Mouse (Mus musculus) splenic B cell, adult 2 months (primary cell): ENCODE data around the gene 9030025P20Rik.
"Not testable (repeated sequence)": the region's sequence is repeated elsewhere in the genome, so short reads cannot be mapped to it uniquely, and the experiment has no call there.

Experiments
- DNase-seq: peaks from one replicate; pipeline ENCODE4 v3.0.0-alpha.2; 2011; ENCODE audit warnings: low read depth, low spot score
- H3K27me3 ChIP-seq: 2 replicates; pipeline ENCODE4 v1.6.1; 2012; ENCODE audit warnings: mild to moderate bottlenecking, low read length, moderate library complexity, mixed read lengths; ENCODE audit not compliant: control insufficient read depth, poor library complexity, insufficient read depth, severe bottlenecking
- H3K36me3 ChIP-seq: 2 replicates; pipeline ENCODE4 v1.6.1; 2012; ENCODE audit warnings: mild to moderate bottlenecking, low read length, moderate library complexity, mixed read lengths; ENCODE audit not compliant: control insufficient read depth, poor library complexity, insufficient read depth, severe bottlenecking

The 9030025P20Rik gene

DNA sequence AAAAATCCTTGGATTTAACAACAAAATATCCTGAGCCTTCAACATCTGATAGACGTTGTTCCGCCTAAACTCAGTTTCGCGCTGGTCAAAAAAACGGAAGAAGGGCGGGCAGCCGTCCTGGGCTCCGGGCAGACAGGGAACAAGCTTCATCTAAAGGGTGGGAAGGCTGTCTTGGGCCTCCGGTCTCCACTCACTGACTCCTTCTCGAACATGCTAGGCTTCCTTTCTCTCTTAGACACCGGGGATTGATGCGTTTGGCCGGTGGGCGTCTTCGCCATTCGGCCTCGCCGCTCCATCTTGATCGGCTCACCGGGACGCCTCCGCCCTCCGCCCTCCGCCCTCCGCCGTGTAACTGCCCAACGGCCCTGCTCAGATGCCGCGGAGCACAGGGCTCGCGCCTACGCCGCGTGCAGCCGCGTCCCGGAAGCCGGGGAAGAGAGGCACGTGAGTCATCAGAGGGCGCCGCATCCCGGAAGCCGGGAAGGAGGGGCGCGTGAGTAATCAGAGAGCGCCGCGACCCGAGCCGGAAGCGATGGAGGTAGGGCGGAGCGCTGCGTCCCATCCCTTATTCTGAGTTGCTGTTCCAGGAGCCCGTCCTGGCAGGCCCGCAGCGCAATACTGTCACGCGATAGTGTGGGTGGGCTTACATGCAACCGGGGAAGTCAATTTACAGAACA, at the start of gene 9030025P20Rik, which contains the start of gene Gm3417:
TSS of gene 9030025P20Rik (plus strand) at position 107 of the 677 bp plus-strand sequence.
TSS of gene Gm3417 (minus strand) at position 429 of the 677 bp plus-strand sequence.
- H3K27me3 ChIP-seq, DNase-seq, H3K36me3 ChIP-seq: not testable (repeated sequence)

DNA sequence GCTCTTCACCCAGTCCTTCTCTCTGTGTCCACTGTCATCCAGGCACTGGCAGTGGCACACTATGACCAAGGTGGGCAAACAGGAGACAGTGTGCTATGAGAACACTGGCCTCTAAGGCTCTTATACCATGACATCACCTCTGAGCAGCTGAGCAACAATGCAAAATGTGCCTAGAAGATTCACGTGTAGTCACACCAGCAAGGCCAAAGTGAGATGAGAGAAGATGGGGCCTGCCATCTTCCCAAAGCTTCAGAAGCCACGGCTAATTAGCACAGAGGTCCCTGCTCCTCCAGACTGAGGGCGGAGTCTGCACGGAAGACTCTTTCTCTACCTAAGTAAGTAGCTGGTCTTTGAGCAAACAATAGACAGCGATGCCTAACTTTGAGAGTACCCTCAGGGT, 49.6 kb upstream of the 9030025P20Rik start:
- no peaks in the 10 kb centered on the region for H3K27me3 ChIP-seq
- H3K36me3 ChIP-seq = no peaks in the 10 kb centered on the region
- DNase-seq = no peak

DNA sequence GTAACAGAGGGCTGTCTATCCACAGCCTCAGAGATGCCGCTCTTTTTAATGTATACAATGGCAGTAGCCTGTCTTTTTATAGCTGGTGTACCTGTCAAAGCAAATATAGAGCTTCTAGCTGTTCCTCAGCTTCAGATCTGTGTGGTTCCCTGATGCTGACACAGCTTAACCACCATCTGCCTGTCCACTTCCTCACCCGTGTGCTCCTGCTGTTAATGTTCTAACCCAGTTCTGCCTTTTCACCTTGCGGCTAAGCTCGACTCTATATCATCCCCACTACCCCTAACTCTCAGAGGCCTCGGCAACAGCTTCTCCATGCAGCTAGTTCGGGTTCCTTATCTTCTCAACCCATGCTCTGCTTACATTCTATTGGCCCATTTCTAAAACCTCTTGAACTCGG, 47.6 kb upstream of the 9030025P20Rik start:
- Histone ChIP-seq H3K27me3 (no peaks in the 10 kb centered on the region), H3K36me3 (no peaks in the 10 kb centered on the region)
- no peak for DNase-seq

DNA sequence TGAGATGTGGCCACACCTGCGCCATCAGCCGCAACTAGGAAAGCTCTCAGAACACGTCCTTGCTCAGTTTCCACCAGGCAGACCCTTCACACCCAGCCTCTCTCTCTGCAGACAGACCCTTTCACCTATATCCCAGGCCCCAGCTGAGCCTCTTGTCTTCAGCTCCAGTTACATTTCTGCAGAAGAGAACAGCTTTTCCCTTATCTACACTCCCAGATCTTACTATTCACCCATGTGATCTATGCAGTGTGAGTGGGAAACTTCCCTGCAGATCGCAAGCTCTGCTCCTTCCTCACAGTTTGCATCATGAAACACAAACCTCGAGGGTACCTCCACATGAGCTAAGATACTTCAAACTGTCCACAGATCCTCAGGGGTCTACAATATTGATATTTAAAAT, 46.8 kb upstream of the 9030025P20Rik start:
- no peaks in the 10 kb centered on the region for H3K27me3 ChIP-seq
- H3K36me3 ChIP-seq = no peaks in the 10 kb centered on the region
- DNase-seq = no peak

DNA sequence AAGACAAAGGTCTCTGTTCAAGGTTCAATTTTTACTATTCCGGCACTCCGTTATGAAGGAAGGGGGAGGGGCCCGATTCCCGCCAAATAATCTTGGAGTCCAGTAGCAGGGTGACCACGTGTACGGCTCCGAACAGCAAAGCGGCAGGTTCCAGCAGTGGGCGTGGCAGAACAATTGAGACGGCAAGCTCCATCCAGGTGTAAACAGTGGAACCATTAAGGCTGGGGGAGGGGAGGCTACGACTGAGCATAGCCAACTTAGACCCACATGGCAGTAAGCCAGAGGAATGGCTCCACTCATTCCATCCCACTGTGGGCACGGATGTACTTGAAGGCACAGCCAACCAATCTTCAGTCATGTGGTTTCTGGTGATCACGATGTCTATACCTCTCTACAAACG, 43.0 kb upstream of the 9030025P20Rik start:
- H3K27me3 ChIP-seq, DNase-seq, H3K36me3 ChIP-seq: not testable (repeated sequence)

DNA sequence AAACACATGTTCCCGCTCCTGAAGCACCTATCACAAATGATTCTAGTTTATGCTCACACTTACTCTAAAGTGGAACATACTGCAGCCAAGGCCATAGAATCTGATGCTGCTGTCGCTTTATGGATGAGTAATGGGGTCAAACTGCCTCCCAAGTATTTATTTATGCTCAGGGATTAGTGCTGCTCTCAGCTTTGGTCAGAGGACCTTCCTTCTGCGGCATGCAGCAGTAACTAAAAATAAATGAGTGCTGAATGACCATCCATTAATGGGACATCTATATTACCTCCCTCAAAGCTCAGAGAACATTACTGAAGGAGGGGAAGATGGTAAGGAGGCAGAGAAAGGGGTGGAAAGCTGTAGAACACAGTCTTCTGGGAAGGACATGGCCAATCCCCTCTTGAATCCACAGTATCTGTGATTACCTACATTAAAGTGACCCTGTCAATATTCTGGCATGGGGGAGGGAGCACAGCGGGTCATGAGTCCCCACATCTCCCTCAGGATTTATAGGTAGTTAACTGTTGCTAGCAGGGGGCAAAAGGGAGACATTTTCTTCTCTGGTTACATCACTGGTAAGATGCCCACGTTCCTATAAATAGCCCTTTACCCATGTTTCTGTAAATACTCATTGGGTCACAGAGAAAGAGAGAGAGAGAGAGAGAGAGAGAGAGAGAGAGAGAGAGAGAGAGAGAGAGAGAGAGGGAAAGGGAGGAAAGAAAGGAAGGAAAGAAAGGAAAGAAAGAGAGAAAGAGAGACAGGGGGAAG, 42.2 kb upstream of the 9030025P20Rik start:
- DNase-seq = no peak
- no peaks in the 10 kb centered on the region for H3K27me3 ChIP-seq
- H3K36me3 ChIP-seq = no peaks in the 10 kb centered on the region

DNA sequence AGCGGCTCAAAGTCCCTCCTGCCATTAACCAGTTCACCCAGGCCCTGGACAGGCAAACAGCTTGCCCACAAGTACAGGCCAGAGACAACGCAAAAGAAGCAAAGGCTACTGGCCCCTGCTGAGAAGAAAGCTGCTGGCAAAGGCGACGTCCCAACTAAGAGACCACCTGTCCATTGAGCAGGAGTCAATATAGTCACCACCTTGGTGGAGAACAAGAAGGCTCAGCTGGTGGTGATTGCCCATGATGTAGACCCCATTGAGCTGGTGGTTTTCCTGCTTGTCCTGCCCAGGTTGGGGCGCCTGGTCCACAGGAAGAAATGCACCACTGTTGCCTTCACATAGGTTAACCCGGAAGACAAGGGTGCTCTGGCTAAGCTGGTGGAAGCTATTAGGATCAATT, 36.1 kb upstream of the 9030025P20Rik start:
- H3K36me3 ChIP-seq, H3K27me3 ChIP-seq, DNase-seq: not testable (repeated sequence)

DNA sequence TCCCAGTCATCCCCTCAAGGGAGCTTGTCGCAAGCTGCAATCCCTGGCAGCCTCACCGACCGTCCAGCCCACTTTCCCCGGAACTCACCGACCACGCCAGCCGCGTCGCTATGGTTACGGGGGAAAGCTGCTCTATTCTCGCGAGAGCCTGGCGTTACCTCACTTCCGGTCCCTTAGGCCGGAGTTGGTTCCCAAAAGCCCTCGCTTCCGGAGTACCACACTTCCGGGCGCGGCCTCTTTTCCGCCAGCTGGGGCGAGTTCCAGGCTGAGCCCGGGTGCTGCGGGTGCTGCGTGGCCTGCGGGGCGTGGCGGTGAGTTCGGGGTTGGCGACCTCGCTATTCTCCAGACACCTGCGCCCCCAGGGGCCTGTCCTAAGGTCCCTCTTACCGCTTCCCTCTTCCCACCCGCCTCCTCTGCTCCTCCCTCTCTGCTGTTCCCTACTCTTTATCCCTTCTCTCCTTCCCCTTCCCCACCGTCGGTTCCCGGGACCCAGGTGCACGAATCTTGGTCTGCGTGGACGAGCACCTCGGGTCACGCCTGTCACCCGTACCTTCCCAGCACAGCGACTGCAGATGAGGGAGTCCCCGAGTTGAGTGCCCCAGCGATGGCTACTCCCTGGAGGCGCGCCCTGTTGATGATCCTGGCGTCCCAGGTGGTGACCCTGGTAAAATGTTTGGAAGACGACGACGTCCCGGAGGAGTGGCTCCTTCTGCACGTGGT, 35.1 kb upstream of the 9030025P20Rik start, which contains the start of the genes Wdr27 and 1600012H06Rik:
TSS of gene Wdr27 (minus strand) at position 150 of the 720 bp plus-strand sequence.
TSS of gene 1600012H06Rik (plus strand) at position 176 of the 720 bp plus-strand sequence.
- peak; percentile 98 for DNase-seq
- peaks cover under 1% of the 10 kb centered on the region; the same call in 1 of the 2 replicates for H3K36me3 ChIP-seq

DNA sequence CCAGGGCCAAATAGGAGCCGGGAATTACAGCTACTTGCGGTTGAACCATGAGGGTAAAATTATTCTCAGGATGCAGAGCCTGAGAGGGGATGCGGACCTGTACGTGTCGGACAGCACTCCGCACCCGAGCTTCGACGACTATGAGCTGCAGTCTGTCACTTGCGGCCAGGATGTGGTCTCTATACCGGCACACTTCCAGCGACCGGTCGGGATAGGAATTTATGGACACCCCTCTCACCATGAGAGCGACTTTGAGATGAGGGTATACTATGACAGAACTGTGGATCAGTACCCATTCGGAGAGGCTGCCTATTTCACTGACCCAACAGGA, 34.6 kb upstream of the 9030025P20Rik start:
- Histone ChIP-seq H3K27me3 (no peaks in the 10 kb centered on the region), H3K36me3 (peaks cover 2% of the 10 kb centered on the region; the same call in 1 of the 2 replicates)
- peak; percentile 3 for DNase-seq

More for the DNA sequence above, 35.1 kb upstream of the 9030025P20Rik start, which contains the start of the genes Wdr27 and 1600012H06Rik:
- H3K27me3 ChIP-seq = no peaks in the 10 kb centered on the region

DNA sequence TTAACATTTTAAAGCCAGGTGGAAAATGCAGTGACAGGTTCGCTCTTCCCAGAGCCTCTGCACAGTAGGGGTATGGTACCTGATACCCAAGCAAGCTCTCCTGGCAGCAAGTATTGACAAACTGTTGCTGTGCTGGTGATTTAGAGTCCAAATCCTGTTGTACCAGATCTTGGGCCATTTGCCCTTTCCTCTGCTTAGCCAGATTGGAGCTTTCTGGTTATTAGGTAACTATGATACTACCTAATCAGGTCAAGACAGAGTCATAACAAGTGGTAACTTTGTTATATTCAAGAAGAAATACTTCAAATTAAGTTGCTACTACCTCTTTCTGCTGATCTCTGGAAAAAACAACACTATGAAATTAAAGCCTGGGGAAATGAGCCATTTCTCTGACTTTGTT, 33.7 kb upstream of the 9030025P20Rik start:
- Histone ChIP-seq H3K36me3 (peaks cover 2% of the 10 kb centered on the region; the same call in 1 of the 2 replicates), H3K27me3 (no peaks in the 10 kb centered on the region)
- no peak for DNase-seq

DNA sequence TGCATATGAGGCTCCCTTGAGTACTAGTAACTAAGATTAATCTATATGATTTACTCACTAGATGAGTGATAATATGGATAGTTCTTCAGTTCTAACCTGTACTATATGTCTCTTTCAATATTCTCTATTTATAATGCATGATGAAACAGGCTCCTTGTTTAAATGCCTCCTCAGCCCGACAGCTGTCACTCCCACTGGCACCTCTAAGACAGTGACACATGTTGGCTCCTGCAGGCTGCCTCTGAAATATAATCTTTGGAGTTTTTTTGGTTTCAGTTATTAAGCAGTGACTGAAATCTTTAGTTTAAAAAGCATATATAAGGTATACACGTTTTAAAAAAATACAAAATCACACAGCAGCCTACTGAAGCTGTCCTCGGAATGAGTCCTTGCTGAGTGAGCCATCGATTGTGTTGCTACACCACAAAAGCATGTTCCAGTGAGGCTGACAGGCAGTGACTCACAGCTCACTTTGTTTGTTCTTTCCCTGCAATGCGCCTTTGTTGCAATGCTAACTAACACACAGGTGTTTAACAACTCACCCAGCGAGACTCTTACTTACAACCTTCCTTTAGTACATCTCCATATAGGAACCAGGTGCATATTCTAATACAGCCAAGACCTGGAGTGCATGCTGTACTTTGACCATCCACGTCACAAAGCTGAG, 29.0 kb upstream of the 9030025P20Rik start:
- Histone ChIP-seq H3K27me3 (no peaks in the 10 kb centered on the region), H3K36me3 (peaks cover 7% of the 10 kb centered on the region)
- no peak for DNase-seq

DNA sequence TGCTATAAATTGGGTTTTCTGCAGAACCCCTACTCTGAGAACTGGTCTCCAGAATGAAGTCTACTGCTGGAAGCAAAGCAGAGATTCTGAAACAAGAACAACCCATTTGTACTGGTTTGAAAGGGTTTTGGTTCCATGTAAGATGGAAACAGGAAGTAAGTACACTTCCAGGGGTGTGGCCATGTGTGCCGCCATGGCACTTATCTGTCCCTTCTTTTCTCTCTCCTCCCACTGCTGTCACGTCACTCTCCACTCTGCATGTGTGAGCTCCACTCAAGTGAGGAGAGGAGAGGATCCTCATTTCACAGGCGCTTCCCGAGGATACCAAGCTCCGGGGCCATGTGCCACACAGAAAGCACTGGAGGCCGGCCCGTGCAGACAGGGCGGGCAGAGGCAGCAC, 24.8 kb upstream of the 9030025P20Rik start:
- Histone ChIP-seq H3K27me3 (no peaks in the 10 kb centered on the region), H3K36me3 (peaks cover 4% of the 10 kb centered on the region; the same call in 1 of the 2 replicates)
- DNase-seq = peak; percentile 7

DNA sequence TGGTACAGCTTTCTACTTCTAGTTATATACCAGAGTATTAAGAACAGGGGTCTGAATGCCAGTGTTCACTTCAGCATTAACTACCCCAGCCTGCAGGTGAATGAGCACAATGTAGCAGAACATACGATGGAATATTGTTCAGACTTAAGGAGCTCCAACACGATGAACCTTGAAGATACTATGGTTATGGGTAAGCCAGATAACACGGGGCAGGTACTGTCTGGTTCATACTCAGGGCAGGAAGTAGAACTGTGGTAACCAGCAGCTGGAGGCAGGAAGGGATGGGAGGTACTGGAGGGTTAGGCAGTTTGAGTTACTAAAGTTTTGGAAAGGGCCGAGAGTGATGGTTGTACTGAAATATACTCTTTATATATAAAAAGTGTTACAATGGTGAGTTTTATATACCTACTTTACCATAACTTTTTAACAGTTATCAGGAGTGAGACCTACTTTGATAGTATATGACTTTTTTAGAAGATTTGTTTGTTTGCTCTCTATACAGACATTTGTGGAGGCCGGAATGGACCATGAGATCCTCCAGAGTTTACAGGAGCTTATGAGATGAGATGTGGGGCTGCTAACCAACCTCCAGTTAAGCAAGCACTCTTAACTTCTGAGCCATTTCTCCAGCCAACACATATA, 19.5 kb upstream of the 9030025P20Rik start:
- no peaks in the 10 kb centered on the region for H3K27me3 ChIP-seq
- H3K36me3 ChIP-seq = 0 out of 2 replicates have a peak, but pooled peaks cover 2% of the 10 kb centered on the region
- DNase-seq = no peak

DNA sequence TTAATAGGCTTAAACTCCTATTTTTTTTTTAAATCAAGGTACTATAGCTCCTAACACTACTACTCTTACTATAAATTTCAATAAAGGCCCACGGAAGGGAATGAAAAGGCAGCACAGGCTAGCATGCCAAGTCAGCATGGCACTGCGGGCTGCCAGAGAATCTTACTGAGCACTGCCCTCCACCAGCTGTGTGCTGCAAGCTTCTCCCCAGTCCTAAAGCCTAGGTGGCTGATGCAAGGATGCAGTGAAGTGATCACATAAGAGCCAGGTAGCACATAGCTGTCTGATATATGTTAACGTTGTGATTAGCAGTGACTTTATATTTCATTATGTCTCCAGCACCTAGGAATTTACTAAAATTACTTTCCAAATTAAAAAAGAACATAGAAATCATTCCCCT, 18.3 kb upstream of the 9030025P20Rik start:
- H3K27me3 ChIP-seq = no peaks in the 10 kb centered on the region
- DNase-seq = no peak
- H3K36me3 ChIP-seq = no peaks in the 10 kb centered on the region
